Mouse (Mus musculus): ENCODE results near the gene Pvalb.

Pvalb gene

DNA sequence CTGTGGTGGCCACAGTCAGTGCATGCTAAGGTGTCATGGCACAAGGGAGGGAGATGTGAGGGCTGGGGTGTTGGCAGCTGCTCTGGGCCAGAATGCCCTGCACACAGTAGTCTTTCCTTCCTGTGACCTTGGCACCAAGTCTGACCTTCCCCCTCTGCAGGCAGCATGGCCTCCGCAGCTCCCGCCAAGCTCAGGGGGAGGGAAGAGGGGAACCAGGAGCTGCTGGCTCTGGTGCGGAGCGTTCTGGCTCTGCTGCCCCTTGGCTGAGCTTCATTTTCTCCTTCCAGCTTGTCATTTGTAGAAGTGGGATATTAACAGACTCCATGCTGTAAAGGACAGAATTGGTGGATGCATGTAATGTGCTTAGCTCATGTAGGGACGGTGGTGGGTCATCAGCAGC is 47.9 kb downstream of the Pvalb start:
- no peak for DNase-seq (ENCODE audit: inconsistent ontology term)

DNA sequence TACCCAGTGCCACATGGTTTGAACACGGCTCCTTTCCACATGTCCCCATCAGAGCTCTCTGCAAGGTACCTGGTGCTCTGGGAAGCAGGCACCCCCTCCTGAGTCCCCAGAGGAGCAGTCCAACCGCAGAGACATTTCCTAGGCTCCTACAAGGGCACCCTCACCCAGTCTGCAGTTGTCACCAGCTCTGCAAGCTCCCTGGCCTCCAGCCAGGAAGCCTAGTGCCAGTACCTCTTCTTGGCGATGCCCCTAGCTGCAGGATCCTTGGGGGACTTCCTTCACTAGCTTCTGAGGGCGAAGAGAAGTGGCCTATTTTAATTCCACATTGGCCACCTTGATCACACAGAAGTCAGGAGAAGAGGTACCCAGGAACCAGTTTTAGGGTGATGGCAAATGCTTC is 48.4 kb downstream of the Pvalb start:
- DNase-seq (ENCODE audit: inconsistent ontology term), result no peak

DNA sequence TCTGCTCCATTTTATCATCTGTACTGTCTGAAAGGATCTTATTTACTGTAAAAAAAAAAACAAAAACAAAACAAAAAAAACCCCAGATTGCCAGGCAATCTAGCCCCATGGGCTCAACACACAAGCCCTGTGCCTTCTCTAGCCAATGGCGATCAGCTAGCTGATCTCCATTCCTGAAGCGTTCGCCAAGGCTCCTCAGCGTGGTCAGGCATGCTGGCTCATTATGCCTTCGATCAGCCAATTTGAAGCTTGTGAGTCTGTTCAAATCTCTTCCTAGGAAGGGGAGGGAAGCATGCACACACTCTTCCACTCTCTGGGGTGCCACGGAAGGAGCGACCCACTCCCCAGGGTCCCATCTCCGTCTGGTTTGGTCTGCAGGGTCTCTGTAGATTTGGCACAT is 48.9 kb downstream of the Pvalb start:
- no peak for DNase-seq (ENCODE audit: inconsistent ontology term)

DNA sequence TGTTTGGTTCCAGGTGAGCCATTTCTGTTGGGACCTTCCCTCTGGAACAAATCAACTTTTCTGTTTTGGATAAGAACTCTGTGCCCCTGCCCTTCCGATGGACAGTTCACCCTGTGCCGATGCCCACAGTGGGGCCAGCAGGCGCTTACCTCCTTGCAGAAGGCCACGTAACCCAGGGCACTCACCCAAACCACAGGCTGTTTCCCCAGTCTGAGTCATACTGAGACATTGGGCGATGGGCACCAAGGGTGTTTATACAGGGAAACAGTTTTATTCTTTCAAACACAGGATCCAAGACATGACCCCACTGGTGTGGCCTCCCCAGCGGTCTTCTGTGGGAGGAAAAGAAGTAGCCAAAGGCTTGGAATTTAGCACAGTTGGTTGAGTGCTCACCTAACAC is 50.8 kb downstream of the Pvalb start:
- DNase-seq (ENCODE audit: inconsistent ontology term), result no peak

DNA sequence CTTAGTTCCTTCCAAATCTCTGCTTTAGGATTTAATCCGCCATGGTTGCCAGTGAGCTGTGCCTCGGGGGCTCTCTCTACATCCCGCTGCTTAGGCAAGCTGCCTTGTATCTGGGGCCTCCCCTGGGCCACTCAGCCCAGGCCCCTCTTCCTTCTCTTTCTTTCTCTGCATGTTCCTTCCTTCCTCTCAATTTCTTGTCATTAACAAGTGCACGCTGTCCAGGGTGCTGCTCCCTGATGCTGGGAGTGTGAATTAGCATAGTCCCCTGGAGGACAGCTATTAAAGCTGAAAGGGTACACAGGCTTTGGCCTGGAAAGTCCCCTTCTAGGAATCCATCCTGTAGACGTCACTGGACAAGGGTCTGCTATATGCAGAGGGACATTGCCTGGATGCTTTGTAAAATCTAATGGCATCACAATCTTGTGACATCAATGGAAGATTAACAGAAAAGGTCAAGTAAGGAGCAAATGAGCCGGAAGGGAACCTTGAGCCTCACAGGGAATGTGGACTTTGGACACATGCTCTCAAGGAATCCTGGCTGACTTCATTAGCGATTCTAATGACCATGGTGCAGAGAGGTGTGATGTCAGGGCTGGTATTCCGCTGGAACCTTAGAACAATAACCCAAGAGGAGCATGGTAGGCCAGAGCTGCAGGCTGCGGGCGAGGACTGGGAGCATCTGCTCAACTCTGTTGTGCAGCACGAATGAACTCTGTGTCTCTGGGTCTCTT is 53.0 kb downstream of the Pvalb start:
- no peak for DNase-seq (ENCODE audit: inconsistent ontology term)

DNA sequence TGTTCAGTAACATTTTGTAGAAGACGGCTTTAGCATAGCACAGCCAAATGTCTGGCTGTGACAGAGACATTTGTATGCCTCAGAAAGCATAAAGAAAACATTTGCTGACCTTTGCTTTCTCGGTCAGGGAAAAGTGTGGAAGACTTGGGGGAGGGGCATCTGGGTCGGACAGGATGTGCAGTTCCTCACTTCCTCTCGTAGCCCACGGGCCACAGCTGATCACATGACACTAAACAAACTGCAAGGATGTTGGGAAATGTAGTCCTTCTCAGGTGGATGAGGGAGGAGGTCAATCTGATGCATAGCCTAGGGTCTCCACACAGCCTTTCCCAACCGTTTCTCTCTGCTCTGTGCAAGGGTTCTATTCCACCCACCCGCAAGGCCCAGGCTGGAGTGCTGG is 57.6 kb downstream of the Pvalb start:
- DNase-seq (ENCODE audit: inconsistent ontology term), result no peak
